Mouse (Mus musculus) splenic B cell, adult 2 months (primary cell): Measurements from ENCODE around the gene Sp7.

ENCODE experiments used
- DNase-seq: peaks from one replicate; pipeline ENCODE4 v3.0.0-alpha.2; 2011; ENCODE audit warnings: low read depth, low spot score
- H3K27me3 ChIP-seq: 2 replicates; pipeline ENCODE4 v1.6.1; 2012; ENCODE audit warnings: mild to moderate bottlenecking, low read length, moderate library complexity, mixed read lengths; ENCODE audit not compliant: control insufficient read depth, poor library complexity, insufficient read depth, severe bottlenecking
- H3K36me3 ChIP-seq: 2 replicates; pipeline ENCODE4 v1.6.1; 2012; ENCODE audit warnings: mild to moderate bottlenecking, low read length, moderate library complexity, mixed read lengths; ENCODE audit not compliant: control insufficient read depth, poor library complexity, insufficient read depth, severe bottlenecking

Gene Sp7

DNA sequence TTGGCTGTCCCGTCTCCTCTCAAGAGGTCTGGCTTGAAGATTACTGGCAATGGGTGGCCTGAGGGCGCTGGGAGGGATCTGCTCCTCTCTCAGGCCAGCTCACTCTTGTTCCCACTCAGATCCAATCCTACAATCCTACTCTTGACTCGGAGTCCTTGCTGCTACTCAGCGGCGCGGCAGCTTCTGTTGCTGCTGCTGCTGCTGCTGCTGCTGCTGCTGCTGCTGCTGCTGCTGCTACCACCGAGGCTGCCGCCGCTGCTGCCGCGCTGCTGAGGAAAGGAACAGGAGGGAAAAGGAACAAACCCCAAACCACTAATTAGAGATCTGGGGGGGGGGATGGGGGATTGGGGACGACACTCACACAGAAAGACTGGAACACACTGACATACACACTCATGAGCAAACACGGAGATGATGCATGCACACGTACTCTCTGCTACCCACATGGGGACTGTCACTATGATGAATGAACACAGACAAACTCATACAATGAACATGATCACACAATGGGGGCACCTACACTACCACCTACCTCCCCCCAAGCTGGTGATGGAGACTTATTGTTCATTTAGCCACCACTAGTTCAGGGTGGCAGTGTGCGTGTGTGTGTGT lies at the start of gene Sp7:
Sp7 (minus strand) TSS at position 450 of the 612 bp plus-strand sequence.
- no peak for DNase-seq

DNA sequence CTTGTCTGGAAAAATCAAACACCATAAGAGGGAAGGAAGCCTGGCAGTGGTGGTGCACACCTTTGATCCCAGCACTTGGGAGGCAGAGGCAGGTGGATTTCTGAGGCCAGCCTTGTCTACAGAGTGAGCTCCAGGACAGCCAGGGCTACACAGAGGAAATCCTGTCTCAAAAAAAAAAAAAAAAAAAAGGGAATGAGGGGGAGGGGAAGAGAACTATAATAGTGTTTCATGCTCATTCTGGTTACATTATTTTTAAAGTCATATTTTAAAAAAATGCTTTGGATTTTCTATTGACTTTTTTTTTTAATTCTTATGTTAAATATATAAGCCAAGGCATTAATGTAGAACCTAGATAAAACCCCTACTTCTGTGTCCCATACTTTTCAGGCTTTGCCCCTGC lies 46.7 kb upstream of the Sp7 start:
- no peak for DNase-seq
- H3K36me3 ChIP-seq = peaks cover 5% of the 10 kb centered on the region; the same call in 1 of the 2 replicates
- H3K27me3 ChIP-seq = no peaks in the 10 kb centered on the region

More for the DNA sequence above, at the start of gene Sp7:
- H3K36me3 ChIP-seq = no peaks in the 10 kb centered on the region
- H3K27me3 ChIP-seq = no peaks in the 10 kb centered on the region; the same call in 1 of the 2 replicates

DNA sequence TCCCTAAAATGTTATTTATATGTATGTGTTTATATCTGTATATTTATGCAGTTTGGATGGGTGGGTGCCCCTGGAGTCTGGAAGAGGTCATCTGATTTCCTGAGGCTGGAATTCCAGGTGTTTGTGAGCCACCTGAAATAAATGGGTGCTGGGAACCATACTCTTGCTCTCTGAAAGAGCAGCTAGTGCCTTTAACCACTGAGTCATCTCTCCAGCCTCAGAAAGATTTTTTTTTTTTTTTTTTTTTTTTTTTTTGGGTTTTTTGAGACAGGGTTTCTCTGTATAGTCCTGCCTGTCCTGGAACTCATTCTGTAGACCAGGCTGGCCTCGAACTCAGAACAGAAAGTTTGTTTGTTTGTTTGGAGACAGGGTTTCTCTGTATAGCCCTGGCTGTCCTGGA lies 44.1 kb upstream of the Sp7 start:
- Histone ChIP-seq H3K27me3 (no peaks in the 10 kb centered on the region), H3K36me3 (peaks cover 9% of the 10 kb centered on the region)
- DNase-seq = no peak

DNA sequence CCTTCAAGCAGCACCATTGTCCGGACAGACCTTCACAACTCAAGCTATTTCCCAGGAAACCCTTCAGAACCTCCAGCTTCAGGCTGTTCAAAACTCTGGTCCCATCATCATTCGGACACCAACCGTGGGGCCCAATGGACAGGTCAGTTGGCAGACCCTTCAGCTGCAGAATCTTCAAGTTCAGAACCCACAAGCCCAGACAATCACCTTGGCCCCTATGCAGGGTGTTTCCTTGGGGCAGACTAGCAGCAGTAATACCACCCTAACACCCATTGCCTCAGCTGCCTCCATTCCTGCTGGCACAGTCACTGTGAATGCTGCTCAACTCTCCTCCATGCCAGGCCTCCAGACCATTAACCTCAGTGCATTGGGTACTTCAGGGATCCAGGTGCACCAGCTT lies 42.3 kb upstream of the Sp7 start:
- peaks cover 9% of the 10 kb centered on the region for H3K36me3 ChIP-seq
- DNase-seq = no peak
- H3K27me3 ChIP-seq = no peaks in the 10 kb centered on the region

DNA sequence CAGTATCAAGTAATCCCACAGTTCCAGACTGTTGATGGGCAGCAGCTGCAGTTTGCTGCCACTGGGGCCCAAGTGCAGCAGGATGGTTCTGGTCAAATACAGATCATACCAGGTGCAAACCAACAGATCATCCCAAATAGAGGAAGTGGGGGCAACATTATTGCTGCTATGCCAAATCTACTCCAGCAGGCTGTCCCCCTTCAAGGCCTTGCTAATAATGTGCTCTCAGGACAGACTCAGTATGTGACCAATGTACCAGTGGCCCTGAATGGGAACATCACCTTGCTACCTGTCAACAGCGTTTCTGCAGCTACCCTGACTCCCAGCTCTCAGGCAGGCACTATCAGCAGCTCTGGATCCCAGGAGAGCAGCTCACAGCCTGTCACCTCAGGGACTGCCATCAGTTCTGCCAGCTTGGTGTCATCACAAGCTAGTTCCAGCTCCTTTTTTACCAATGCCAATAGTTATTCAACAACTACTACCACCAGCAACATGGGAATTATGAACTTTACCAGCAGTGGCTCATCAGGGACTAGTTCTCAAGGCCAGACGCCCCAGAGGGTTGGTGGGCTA lies 41.7 kb upstream of the Sp7 start:
- DNase-seq = peak; percentile 31
- H3K27me3 ChIP-seq = no peaks in the 10 kb centered on the region
- H3K36me3 ChIP-seq = peaks cover 9% of the 10 kb centered on the region

DNA sequence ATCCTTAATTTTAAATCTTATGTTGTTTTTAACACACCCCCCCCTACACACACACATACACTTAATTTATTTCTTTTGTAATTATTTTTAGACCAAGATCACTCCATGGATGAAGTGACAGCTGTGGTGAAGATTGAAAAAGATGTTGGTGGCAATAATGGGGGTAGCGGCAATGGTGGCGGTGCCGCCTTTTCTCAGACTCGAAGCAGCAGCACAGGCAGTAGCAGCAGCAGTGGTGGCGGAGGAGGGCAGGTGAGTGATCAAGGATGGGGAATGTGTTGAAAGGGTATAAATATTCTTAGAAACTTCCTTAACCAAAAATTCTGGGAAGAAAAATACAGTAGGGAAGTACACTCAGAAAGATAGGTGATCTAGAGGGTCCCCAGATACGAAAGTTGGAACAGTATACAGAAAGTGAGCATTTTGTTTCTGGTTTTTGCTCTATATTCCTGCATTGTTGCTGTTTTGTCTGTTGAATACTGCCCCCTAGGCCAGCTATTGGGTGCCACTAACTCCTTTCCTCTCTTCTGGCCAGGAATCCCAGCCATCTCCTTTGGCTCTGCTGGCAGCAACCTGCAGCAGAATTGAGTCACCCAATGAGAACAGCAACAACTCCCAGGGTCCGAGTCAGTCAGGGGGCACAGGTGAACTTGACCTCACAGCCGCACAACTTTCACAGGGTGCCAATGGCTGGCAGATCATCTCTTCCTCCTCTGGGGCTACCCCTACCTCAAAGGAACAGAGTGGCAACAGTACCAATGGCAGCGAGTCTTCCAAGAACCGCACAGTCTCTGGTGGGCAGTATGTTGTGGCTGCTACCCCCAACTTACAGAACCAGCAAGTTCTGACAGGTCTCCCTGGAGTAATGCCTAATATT lies 40.9 kb upstream of the Sp7 start:
- no peaks in the 10 kb centered on the region for H3K27me3 ChIP-seq
- no peak for DNase-seq

DNA sequence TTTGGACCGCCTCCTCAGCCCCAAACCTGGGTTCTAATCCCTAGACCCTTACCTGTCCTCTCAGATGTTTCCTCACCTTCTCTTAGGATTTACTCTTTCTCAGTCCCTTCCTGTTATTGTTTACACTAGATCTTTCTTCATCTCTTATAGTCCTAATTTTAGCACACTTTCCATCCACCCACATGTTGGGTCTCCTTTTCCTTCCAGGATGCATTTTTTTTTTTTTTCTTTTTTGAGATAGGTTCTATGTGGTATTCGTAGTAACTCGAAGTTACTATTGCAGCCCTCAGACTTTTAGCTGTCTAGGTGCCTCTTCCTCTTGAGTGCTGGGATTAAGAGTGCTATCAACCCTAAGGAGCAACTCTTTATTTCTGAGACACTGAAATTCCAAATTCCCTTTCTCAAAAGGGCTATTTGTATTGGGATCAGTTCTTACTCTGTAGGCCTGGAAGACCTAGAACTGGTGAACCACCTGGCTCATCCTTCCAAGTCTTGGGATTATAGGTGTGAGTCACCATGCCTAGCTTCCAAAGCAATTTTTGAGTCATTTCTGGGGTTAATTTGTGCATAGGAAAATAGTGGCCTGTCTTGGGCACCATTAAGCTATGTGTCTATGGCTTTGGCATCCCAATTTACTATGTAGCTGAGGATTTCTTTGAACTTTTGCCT lies 40.1 kb upstream of the Sp7 start:
- DNase-seq = no peak
- peaks cover 9% of the 10 kb centered on the region for H3K36me3 ChIP-seq
- H3K27me3 ChIP-seq = no peaks in the 10 kb centered on the region

More for the DNA sequence above, 40.9 kb upstream of the Sp7 start:
- peaks cover 9% of the 10 kb centered on the region for H3K36me3 ChIP-seq

DNA sequence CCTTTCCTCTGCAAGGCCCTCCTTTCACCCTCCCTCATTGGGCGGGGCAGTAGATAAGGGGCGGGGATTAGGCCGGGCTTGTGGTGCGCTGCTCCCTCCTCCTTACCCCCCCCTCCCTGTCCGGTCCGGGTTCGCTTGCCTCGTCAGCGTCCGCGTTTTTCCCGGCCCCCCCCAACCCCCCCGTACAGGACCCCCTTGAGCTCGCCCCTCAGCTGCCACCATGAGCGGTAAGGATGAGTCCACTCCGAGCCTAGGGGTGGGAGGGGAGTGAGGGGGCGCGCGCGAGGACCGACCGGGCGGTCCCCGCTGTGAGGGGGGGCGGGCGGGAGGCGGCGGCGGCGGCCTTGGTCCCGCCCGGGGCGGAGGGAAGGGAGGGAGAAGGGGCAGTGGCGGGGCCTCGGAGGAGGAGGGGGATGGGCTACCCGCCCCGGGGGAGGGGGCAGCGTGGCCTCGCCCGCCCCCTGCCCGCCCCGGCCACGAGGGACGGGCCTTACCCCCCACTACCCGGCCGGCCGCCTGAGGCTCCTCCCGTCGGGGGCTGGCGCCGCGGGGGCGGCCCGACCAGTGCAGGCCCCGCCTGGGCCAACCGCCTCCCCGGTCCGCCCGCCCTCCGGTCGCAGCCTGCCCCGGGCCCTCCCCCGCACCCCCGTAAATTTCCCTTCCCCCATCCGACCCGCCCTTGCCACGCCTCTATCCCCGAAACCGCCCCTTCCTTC lies 39.4 kb upstream of the Sp7 start:
- DNase-seq = peak; percentile 86
- H3K27me3 ChIP-seq = no peaks in the 10 kb centered on the region
- peaks cover 9% of the 10 kb centered on the region for H3K36me3 ChIP-seq

DNA sequence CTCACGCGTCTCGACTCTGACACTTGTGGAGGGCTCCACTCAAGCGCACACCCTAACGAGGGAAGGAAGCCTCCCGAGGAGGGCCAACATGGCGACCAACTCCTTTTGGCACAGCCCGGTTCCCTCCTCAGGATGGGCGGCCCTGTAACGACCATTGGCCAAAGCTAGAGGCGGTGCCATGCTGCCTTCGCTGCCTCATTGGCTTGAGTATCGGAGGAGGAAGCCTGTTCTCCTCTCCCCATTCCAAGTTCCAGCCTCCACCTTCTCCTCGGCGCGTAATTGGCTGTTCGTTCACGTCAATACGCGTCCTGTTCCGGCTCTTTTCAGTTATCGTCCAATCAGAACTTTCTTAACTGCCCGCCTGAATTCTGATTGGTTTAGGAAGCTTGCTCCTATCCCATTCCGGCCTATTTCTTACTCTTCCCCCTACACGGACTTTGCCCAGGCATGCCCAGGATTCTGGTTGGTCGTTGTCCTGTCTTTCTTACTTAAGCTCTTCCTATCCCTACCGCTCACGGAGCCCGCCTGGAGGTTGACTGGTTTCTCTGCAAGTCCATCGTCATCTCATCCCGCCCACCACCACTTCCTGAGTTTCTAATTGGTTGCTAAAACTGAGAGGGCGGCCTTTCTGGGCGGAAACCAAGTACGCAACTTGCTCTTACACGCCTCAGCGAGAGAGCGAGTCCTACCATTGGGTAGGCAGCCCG lies 38.7 kb upstream of the Sp7 start, which contains the start of gene Sp1:
Sp1 (plus strand) TSS at position 655 of the 707 bp plus-strand sequence.
- DNase-seq = peak; percentile 100
- Histone ChIP-seq H3K27me3 (no peaks in the 10 kb centered on the region), H3K36me3 (peaks cover 9% of the 10 kb centered on the region)

DNA sequence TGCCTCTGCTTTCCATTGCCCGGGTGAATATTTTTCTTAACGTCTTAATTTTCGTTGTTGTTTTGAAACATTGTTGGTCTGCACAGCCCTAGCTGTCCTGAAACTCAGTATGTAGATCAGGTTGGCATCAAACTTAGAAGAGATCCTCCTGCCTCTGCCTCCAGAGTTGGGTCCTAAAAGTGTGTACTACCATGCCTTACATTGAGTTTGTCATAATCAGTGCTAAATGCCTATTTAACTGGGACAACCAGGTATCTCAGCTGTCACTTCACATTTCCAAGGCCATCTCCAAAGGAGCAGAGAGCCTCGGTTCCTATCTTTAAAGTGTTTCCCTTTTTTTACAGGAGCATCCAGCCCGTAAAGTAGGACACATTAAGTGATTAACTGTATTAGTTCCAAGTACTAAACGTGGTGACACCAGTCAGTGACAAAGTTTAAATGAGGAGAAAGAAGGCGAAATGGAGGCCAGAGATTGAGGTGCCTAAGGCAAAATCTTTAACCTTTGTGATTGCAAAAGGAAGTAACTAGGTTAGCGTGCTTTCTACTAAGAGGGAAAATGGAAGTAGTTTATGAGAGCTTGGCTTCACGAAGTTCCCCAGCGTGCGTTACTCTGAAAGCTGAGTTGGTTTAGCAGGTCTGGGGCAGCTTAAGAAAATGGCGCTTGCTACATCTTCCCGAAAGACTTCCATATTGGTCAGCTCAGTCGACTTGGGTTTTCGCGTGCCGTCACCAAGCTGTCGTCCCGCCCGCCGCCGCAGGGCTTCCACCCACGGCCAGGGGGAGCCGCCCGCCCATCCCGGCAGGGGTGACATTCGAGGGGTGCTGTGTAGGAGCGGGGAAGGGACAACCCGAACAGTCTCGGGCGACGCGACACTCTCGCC lies 37.9 kb upstream of the Sp7 start:
- DNase-seq = peak; percentile 19
- peaks cover 9% of the 10 kb centered on the region for H3K36me3 ChIP-seq
- H3K27me3 ChIP-seq = no peaks in the 10 kb centered on the region

DNA sequence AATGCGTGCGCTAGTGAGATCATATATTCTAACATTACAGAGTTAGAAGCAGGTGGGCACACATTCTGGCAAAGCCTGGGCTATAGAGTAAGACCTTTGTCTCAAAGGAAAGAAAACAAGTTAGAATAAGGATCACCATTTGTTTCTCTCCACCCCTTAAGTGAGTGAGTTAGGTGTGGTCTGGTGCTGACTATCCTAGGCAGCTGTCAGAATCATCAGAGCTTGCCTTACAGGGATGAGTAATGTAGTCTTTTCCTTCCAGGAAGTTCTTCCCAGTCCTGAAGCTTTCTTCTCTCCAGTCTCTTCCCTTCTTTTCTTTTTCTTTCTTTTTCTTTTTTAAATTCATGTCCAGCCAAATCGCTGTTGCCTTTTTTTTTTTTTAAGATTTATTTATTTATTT lies 35.2 kb upstream of the Sp7 start:
- H3K27me3 ChIP-seq = no peaks in the 10 kb centered on the region
- no peak for DNase-seq
- no peaks in the 10 kb centered on the region for H3K36me3 ChIP-seq

DNA sequence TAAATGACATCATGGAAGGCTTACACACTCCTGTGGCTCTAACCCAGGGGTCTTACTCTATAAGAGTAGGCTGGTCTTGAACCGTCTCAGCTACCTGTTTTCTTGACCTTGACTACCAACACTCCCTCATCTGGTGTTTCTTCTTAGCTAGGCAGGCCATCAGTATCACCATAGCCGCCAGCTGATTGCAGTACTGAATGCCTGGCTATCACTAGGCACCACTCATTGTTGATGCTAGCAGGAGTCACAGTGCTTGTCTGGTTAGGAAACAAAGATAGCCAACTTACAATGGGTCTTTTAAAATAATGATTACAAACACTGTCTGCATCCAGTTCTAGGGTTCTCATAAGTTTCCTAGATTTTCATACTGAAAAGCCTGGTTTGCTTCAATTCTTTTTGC lies 34.3 kb upstream of the Sp7 start:
- Histone ChIP-seq H3K27me3 (no peaks in the 10 kb centered on the region), H3K36me3 (no peaks in the 10 kb centered on the region)
- no peak for DNase-seq

DNA sequence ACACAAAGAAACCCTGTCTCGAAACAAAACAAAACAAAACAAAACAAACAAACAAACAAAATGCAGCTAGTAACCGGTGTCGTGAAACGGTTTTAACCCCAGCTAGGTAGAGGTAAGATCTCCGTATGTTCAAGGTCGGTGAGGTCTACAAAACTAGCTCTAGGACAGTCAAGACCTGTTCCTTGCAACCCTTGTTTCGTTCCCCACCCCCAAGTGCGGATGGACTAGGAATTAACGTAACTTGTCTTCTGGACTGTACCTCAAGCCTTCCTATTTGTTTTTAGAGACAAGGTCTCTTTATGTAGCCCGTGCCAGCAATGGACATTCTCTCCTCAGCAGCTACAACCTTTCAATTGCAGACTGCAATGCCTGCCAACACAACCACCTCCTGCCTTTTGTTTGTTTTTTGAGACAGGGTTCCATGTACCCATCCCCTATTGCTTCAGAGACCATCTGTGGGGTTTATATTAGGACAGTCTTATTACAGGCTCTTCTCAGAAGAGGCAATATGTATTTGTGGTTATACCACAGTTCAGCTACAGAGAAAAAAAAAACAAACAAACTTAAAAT lies 33.6 kb upstream of the Sp7 start:
- Histone ChIP-seq H3K36me3 (no peaks in the 10 kb centered on the region), H3K27me3 (no peaks in the 10 kb centered on the region)
- no peak for DNase-seq
